Comparison of ENCODE assay signal across 8 mouse cellular contexts in the genomic region with DNA sequence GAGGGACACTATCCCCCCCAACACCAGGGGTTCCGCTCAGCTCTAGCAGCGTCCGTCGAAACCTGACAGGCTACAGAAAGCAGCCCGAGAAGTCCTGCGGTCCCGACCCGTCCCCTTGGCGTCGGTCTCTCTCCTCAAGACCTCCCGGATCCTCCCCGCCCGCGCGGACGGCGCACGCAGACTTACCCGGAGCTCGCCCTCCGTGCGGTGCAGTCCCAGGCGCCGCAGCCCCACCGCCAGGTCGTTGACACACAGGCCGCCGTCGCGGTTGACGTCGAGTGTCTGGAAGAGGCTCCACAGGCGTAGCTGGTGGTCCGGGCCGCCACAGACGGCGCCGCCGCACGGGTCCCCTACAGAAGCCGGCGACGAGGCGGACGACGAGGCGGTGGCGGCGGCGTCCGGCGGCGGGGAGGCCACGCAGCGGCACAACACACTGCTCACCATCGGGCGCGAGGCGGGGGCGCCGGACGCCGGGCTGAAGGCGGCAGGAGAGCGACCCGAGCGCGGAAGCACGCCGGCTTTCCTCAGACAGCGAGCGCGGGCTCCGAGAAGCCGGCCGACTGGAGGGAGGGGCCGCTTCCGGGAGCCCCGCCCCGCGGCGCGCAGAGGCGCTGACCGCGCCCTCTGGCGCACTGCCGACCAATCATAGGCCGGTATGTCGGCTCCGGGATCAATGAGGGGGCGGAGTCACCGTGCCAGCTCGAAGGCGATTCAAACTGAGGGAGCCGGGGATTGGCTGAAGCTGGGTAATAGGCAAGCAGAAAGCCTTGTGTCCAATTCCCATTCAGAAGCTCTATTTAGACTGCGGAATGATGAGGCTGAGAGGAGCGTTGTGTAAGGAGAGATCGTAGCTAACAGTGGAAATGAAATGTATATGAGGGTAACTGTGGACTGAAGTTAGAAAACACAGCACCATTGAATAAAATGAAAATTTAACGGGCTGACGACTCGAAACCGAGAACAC. TPM values are rescaled to one million over a fixed set of nuclear protein-coding genes. Genes with fewer than 3 reads are reported as not detected.
DNase-seq lines count a peak whose midpoint lies in the region; ATAC-seq and TF ChIP-seq lines count a peak whose summit lies in the region.

A gene (minus strand): TSS at position 565 of the 964 bp plus-strand sequence.

- peak; percentile 99 for DNase-seq in 3T3-L1 (ENCODE audit: low read depth, low spot score)
- DNase-seq in adrenal gland, postnatal 4 days (ENCODE audit: low spot score in 2 of 2): peak; percentile 89 to 93
- peak; percentile 99 for DNase-seq in embryonic facial prominence, embryonic 14.5 days (ENCODE audit: low spot score)
- DNase-seq in heart, adult 8-10 months (ENCODE audit: low spot score): peak; percentile 95
- DNase-seq in kidney, adult 9 months: peak; percentile 98
- peak; percentile 99 for DNase-seq in limb, embryonic 14.5 days (ENCODE audit: low spot score)
- peak; percentile 99 for DNase-seq in midbrain, postnatal 0 days (ENCODE audit: low spot score)
- peak; percentile 96 for DNase-seq in spleen, postnatal 14 days (ENCODE audit: low spot score in 2 of 2)

- TF ChIP-seq CTCF in midbrain, postnatal 0 days (IDR thresholded peaks at IDR 0.05): no peak

- no peaks in the 10 kb centered on the region for H3K9me3 ChIP-seq in embryonic facial prominence, embryonic 14.5 days (ENCODE audit: control insufficient read depth, low read length)
- H3K9me3 ChIP-seq in limb, embryonic 14.5 days (ENCODE audit: control insufficient read depth, low read length): no peaks in the 10 kb centered on the region
- H3K9me3 ChIP-seq in midbrain, postnatal 0 days (ENCODE audit: low read length): no peaks in the 10 kb centered on the region

- H3K36me3 ChIP-seq in embryonic facial prominence, embryonic 14.5 days (ENCODE audit: control insufficient read depth, insufficient read depth, low read length): peaks cover 14% of the 10 kb centered on the region; the same call in 1 of the 2 replicates
- peaks cover 13% of the 10 kb centered on the region for H3K36me3 ChIP-seq in limb, embryonic 14.5 days (ENCODE audit: control insufficient read depth, insufficient read depth, low read length)
- peaks cover 6% of the 10 kb centered on the region; the same call in 1 of the 2 replicates for H3K36me3 ChIP-seq in midbrain, postnatal 0 days (ENCODE audit: insufficient read depth, low read length)

- peak within 1 kb of the TSS; percentile 84 for H3K4me2 ChIP-seq in embryonic facial prominence, embryonic 14.5 days (ENCODE audit: low read depth, low read length)
- H3K4me2 ChIP-seq in limb, embryonic 14.5 days (replicated peaks; ENCODE audit: low read depth, low read length, severe bottlenecking): peak within 1 kb of the TSS; percentile 78
- peak within 1 kb of the TSS; percentile 66 for H3K4me2 ChIP-seq in midbrain, postnatal 0 days (ENCODE audit: low read depth, low read length, poor library complexity, severe bottlenecking)

- peak within 1 kb of the TSS; percentile 97 for H3K27ac ChIP-seq in embryonic facial prominence, embryonic 14.5 days (replicated peaks; ENCODE audit: low read depth, low read length)
- peak within 1 kb of the TSS; percentile 86 for H3K27ac ChIP-seq in limb, embryonic 14.5 days (replicated peaks; ENCODE audit: low read depth, low read length)
- H3K27ac ChIP-seq in midbrain, postnatal 0 days (ENCODE audit: low read depth, low read length): peak within 1 kb of the TSS; percentile 91

- H3K9ac ChIP-seq in embryonic facial prominence, embryonic 14.5 days (ENCODE audit: low read depth, low read length): peak within 1 kb of the TSS; percentile 82
- H3K9ac ChIP-seq in limb, embryonic 14.5 days (ENCODE audit: low read depth, low read length, severe bottlenecking): peak within 1 kb of the TSS; percentile 72
- H3K9ac ChIP-seq in midbrain, postnatal 0 days (replicated peaks; ENCODE audit: low read length, poor library complexity, severe bottlenecking): peak within 1 kb of the TSS; percentile 82

- peak within 1 kb of the TSS; percentile 80 for H3K4me3 ChIP-seq in embryonic facial prominence, embryonic 14.5 days (ENCODE audit: low read depth, low read length)
- H3K4me3 ChIP-seq in limb, embryonic 14.5 days (replicated peaks; ENCODE audit: low read length): peak within 1 kb of the TSS; percentile 91
- peak within 1 kb of the TSS; percentile 80 for H3K4me3 ChIP-seq in midbrain, postnatal 0 days (ENCODE audit: low read depth, low read length)

- ATAC-seq in embryonic facial prominence, embryonic 14.5 days (ENCODE audit: low read depth): peak; percentile 88
- ATAC-seq in limb, embryonic 14.5 days (ENCODE audit: low FRiP score, low read depth): peak; percentile 87
- ATAC-seq in midbrain, postnatal 0 days (ENCODE audit: low FRiP score): peak; percentile 93

- H3K4me1 ChIP-seq in embryonic facial prominence, embryonic 14.5 days (ENCODE audit: control insufficient read depth, insufficient read depth, low read length): peaks cover 24% of the 10 kb centered on the region
- H3K4me1 ChIP-seq in limb, embryonic 14.5 days (ENCODE audit: control insufficient read depth, insufficient read depth, low read length): peaks cover 27% of the 10 kb centered on the region
- H3K4me1 ChIP-seq in midbrain, postnatal 0 days (ENCODE audit: insufficient read depth, low read length): peaks cover 10% of the 10 kb centered on the region; the same call in 1 of the 2 replicates

- TF ChIP-seq POLR2A in limb, embryonic 14.5 days (IDR thresholded peaks at IDR 0.05; ENCODE audit: borderline replicate concordance, extremely low read depth, insufficient read depth, insufficient read length): 0 out of 2 replicates have a peak, but pooled peaks have one; percentile 27

- WGBS in embryonic facial prominence, embryonic 14.5 days: under 1% methylated on average over 54 of the region's 103 CpGs
- 1% methylated on average over 93 of the region's 103 CpGs for WGBS in limb, embryonic 14.5 days
- under 1% methylated on average over 101 of the region's 103 CpGs for WGBS in midbrain, postnatal 0 days

- H3K27me3 ChIP-seq in embryonic facial prominence, embryonic 14.5 days (replicated peaks; ENCODE audit: control insufficient read depth, insufficient read depth, low read length): no peaks in the 10 kb centered on the region
- H3K27me3 ChIP-seq in limb, embryonic 14.5 days (ENCODE audit: control insufficient read depth, insufficient read depth, low read length): no peaks in the 10 kb centered on the region
- H3K27me3 ChIP-seq in midbrain, postnatal 0 days (ENCODE audit: insufficient read depth, low read length): no peaks in the 10 kb centered on the region

RNA-seq across cellular contexts. Expression of the gene that starts here (rescaled TPM):
- total RNA-seq in adrenal gland, postnatal 4 days (2021): 10 to 100 TPM; 28.0 to 33.7 TPM
- polyA plus RNA-seq in embryonic facial prominence, embryonic 14.5 days (2014; fragmentation: Nextera tagmentation; extraction: Ambion mirVana): 15.8 and 17.0 TPM in 2 replicates
- 1 to 10 TPM; 6.4 to 7.8 (median 7.0) TPM for total RNA-seq in heart, adult 8-10 months (2022)
- polyA plus RNA-seq in limb, embryonic 14.5 days (2012; rRNA removed): 17.4 and 19.2 TPM in 2 replicates
- polyA plus RNA-seq in limb, embryonic 14.5 days (2014; fragmentation: Nextera tagmentation; extraction: Ambion mirVana): 12.7 and 15.1 TPM in 2 replicates
- 60.6 and 69.2 TPM in 2 replicates for total RNA-seq in midbrain, postnatal 0 days (2014; rRNA removed)
- 52.0 and 53.4 TPM in 2 replicates for polyA plus RNA-seq in midbrain, postnatal 0 days (2015; fragmentation: Nextera tagmentation; extraction: Ambion mirVana)

Comparison
In these comparisons a context has a peak if more than half of its experiments do, and no peak if none do; other contexts are left out.
1. Peak in every context shown above with its lines: DNase-seq, ATAC-seq, H3K4me3 ChIP-seq and H3K27ac ChIP-seq.